Mouse (Mus musculus) hindbrain, embryonic 15.5 days (tissue): ENCODE data around the gene Zfp692. TPM values are rescaled to one million over a fixed set of nuclear protein-coding genes. Genes with fewer than 3 reads are reported as not detected.
"Not testable (repeated sequence)": the region's sequence is repeated elsewhere in the genome, so short reads cannot be mapped to it uniquely, and the experiment has no call there.

Source experiments
- ATAC-seq: fragments of 200-750 bp; cut with Nextera tagmentation; 2 replicates; pipeline ENCODE4 v1.8.0; 2017; ENCODE audit warnings: low read depth, moderate number of reproducible peaks, moderate TSS enrichment; ENCODE audit not compliant: low FRiP score
- H3K27ac ChIP-seq: fragments of 300-500 bp; sonication (generic); replicated peaks from 2 replicates; pipeline ENCODE4 v1.5.1; 2015; ENCODE audit warnings: mild to moderate bottlenecking, inconsistent platforms
- H3K27me3 ChIP-seq: fragments of 300-500 bp; sonication (generic); 2 replicates; pipeline ENCODE4 v1.6.1; 2015; ENCODE audit warnings: control low read depth, inconsistent platforms
- H3K36me3 ChIP-seq: fragments of 300-500 bp; sonication (generic); 2 replicates; pipeline ENCODE4 v1.6.1; 2015; ENCODE audit warnings: control low read depth, inconsistent platforms
- H3K4me1 ChIP-seq: fragments of 300-500 bp; sonication (generic); replicated peaks from 2 replicates; pipeline ENCODE4 v1.6.1; 2015; ENCODE audit warnings: control low read depth, inconsistent platforms
- H3K4me2 ChIP-seq: fragments of 300-500 bp; sonication (generic); 2 replicates; pipeline ENCODE4 v1.6.1; 2015; ENCODE audit warnings: moderate library complexity, mild to moderate bottlenecking, inconsistent platforms
- H3K4me3 ChIP-seq: fragments of 300-500 bp; sonication (generic); 2 replicates; pipeline ENCODE4 v1.5.1; 2015; ENCODE audit warnings: mild to moderate bottlenecking, inconsistent platforms
- H3K9ac ChIP-seq: fragments of 300-500 bp; sonication (generic); 2 replicates; pipeline ENCODE4 v1.6.1; 2015; ENCODE audit warnings: inconsistent platforms
- H3K9me3 ChIP-seq: fragments of 300-500 bp; sonication (generic); 2 replicates; pipeline ENCODE4 v1.6.1; 2016; ENCODE audit warnings: control low read depth, inconsistent platforms
- WGBS: fragments of 180-500 bp; shearing (Covaris S2); methylation state at CpG from one replicate; pipeline ENCODE4 v1.1.7; 2015; 5-methylcytosine and 5-hydroxymethylcytosine counted together
- polyA plus RNA-seq: library from polyadenylated mRNA; unstranded; fragments of >200 nt; fragmentation: Nextera tagmentation; extraction: Ambion mirVana; gene quantifications from 2 replicates; pipeline ENCODE4 v1.2.1, GENCODE M21; 2015

The Zfp692 gene
- polyA plus RNA-seq, 1 experiment from 2014 or later: 30.2 TPM

DNA sequence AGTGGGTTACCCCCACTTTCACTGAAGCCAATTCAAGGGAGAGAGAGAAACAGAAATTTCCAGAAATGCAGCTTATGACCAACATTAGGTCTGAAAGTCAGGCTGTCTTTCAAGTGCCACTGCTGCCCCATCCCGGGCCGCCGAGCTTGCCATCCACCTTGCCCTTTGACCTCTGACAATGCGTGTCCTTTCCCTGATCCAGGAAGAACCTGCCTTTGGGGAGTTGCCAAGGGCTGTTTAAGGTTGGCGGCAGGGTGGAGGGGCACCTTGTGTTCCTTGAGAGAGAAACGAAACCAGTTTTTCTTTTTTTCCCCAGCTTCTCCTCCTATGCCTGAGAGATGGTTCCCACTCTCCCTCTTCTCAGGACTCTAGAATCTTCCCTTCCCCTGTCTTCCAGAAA is 55.7 kb downstream of the Zfp692 start:
- not testable (repeated sequence) for H3K9me3 ChIP-seq, H3K4me2 ChIP-seq, H3K4me3 ChIP-seq, H3K36me3 ChIP-seq, H3K4me1 ChIP-seq, H3K27ac ChIP-seq, H3K9ac ChIP-seq, ATAC-seq, H3K27me3 ChIP-seq
- WGBS: no CpG with 5 or more reads among the region's 6 CpGs

Other genes with a start within 250 kb of the Zfp692 start
- gene Gm12248, start 213.9 kb upstream of the Zfp692 start, polyA plus RNA-seq: 0.16 TPM in 1 of 2 replicates, not detected in the other
- 103 and 106 TPM in 2 replicates for gene Cnot8, start 202.9 kb upstream of the Zfp692 start, polyA plus RNA-seq
- gene Gemin5, start 138.5 kb upstream of the Zfp692 start, polyA plus RNA-seq: 13.2 and 17.0 TPM in 2 replicates
- gene Mrpl22, start 135.4 kb upstream of the Zfp692 start, polyA plus RNA-seq: 90.5 and 93.9 TPM in 2 replicates
- gene Igtp, start 107.5 kb upstream of the Zfp692 start, polyA plus RNA-seq: 2.2 and 3.3 TPM in 2 replicates
- gene Irgm2, start 107.5 kb upstream of the Zfp692 start, polyA plus RNA-seq: 1.3 and 1.8 TPM in 2 replicates
- not detected in 2 replicates for gene 4930438A08Rik, start 32.3 kb upstream of the Zfp692 start, polyA plus RNA-seq
- gene Zfp672, start 23.3 kb downstream of the Zfp692 start, polyA plus RNA-seq: 37.5 and 39.4 TPM in 2 replicates
- 48.4 and 51.9 TPM in 2 replicates for gene Sh3bp5l, start 23.7 kb downstream of the Zfp692 start, polyA plus RNA-seq
- 0.39 TPM in 1 of 2 replicates, not detected in the other for gene Lypd8, start 72.0 kb downstream of the Zfp692 start, polyA plus RNA-seq
- gene 1810065E05Rik, start 114.0 kb downstream of the Zfp692 start, polyA plus RNA-seq: not detected in 2 replicates
- not detected in 2 replicates for gene Gm12253, start 125.5 kb downstream of the Zfp692 start, polyA plus RNA-seq
- gene Lypd9, start 145.9 kb downstream of the Zfp692 start, polyA plus RNA-seq: not detected in 2 replicates
- gene Olfr30, start 155.2 kb downstream of the Zfp692 start, polyA plus RNA-seq: not detected in 2 replicates
- gene Olfr332, start 185.5 kb downstream of the Zfp692 start, polyA plus RNA-seq: not detected in 2 replicates
- gene Olfr331, start 195.5 kb downstream of the Zfp692 start, polyA plus RNA-seq: not detected in 2 replicates
- gene Olfr330, start 227.8 kb downstream of the Zfp692 start, polyA plus RNA-seq: not detected in 2 replicates
- gene Olfr329-ps, start 239.4 kb downstream of the Zfp692 start, polyA plus RNA-seq: not detected in 2 replicates
- gene Olfr328, start 248.6 kb downstream of the Zfp692 start, polyA plus RNA-seq: 0.14 TPM in 1 of 2 replicates, not detected in the other